Mouse (Mus musculus): ENCODE results near the gene Ccdc39.

DNA sequence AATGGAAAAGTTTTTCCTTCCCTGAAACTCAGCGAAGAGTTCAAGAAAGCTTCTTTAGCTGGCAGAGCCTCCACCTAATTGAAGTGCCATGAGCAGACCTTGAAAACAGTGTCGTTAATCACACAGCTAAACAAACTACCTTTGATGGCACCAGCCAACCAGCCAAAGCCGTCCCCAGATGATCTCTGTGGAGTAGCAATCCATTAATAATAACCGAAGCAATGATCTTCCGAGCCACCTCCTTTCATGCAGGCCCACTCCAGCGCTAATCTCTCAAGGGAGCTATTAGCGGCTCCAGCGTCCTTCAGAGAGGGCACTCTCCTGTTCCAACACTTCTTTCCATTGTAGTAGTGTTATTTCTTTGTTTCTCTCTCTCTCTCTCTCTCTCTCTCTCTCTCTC lies 43.3 kb upstream of the Ccdc39 start:
- TF ChIP-seq POLR2A (IDR thresholded peaks at IDR 0.05; ENCODE audit: low read depth, low read length) (no peak), CTCF (conservative IDR thresholded peaks at IDR 0.05; ENCODE audit: insufficient read depth, insufficient read length, low read depth, low read length) (no peak)

All from kidney, adult 2 months (tissue).